Mouse (Mus musculus) cerebellum, postnatal 25 days (tissue): ENCODE results near the gene Shisa8.

Source experiments
- DNase-seq, 2 experiments: peaks; one replicate each; pipeline ENCODE4 v3.0.0; 2021; ENCODE audit warnings: mixed read lengths in 2 of 2

Gene Shisa8

GRCm38 (mm10) chr15:82223251-82223650 is 10.6 kb upstream of the Shisa8 start:
- no peak for DNase-seq

- DNase-seq, result no peak
Measured at GRCm38 (mm10) chr15:82221104-82221860, 8.7 kb upstream of the Shisa8 start.

DNA sequence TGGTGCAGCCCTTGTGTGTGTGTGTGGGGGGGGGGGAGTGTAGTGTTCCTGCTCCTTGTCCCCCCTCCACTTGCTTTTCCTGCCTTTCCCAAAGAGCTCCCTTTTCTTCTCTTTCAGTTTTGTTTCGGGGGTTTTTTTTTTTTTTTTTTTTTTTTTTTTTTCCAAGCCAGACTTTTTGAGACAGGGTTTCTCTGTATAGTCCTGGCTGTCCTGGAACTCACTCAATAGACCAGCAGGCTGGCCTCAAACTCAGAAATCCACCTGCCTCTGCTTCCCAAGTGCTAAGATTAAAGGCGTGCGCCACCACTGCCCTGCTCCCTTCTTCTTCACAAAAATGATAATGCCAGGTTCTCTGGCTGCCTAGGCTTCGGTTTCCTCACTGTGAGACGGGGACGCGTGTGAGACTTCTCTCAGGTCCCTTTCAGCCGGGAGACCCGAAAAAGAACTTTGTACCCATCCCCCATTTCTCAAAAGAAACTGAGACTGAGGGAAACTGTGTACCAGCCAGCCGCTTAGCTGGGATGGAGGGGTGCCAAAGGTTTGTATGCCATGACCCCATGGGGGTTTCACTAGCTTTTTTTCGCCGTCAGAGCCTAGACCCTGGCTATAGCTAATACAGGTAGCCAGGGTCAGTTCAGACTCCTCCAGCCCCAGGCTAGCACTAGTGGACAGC is 7.5 kb upstream of the Shisa8 start:
- no peak for DNase-seq

DNA sequence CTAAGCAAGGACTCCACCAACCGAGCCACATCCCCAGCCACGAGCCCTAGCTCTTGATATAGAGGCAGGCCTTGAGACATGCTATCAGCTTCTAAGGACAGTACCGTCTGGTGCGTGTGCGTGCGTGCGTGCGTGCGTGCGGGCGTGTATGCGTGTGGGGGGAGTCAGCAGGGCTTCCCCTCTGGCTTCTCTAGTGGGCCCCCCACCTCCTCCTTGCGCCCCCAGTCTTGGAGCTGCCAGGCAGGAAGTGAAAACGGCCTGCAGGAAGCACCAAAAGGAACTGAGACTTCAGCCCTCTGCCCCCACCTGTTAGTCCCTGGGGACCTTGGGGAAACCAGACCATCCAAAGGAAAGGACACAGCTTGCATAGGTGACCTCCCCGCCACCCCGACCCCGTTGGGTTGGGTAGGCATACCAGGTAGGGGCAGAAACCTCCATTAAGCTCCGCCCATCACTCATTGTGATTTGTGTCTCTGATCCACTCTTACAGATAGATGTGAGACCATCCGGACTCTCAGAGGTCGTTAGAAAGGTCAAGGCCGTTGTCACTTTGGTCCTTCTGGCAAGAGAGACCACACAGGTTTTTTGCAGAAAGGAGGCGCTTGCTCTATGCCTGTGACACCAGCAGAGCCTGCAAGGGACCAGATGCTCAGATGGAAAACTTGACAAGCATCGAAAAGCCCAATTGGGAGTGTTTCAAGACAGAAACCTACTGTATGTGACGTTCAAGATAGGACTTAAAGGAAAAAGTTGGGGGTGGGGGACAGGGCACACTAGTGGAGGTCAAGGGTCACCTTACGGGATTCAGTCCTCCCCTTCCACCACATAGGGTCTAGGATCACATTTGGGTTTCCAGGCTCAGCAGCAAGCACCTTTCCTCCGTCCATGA is 6.4 kb upstream of the Shisa8 start:
- no peak for DNase-seq

GRCm38 (mm10) chr15:82217980-82218379 is 5.4 kb upstream of the Shisa8 start:
- DNase-seq, result no peak

GRCm38 (mm10) chr15:82217039-82217438 is 4.4 kb upstream of the Shisa8 start:
- no peak for DNase-seq

GRCm38 (mm10) chr15:82216142-82216827 is 3.7 kb upstream of the Shisa8 start:
- DNase-seq, result peak; percentile 57 to 70

GRCm38 (mm10) chr15:82215332-82216046 is 2.9 kb upstream of the Shisa8 start:
- DNase-seq, result peak; percentile 66 to 74

- peak in 1 of 2 experiments; percentile 49 for DNase-seq
Measured at GRCm38 (mm10) chr15:82213222-82213621, 607 bp upstream of the Shisa8 start.

- DNase-seq, result peak; percentile 80
Measured at GRCm38 (mm10) chr15:82211911-82212751, 484 bp downstream of the Shisa8 start.

DNA sequence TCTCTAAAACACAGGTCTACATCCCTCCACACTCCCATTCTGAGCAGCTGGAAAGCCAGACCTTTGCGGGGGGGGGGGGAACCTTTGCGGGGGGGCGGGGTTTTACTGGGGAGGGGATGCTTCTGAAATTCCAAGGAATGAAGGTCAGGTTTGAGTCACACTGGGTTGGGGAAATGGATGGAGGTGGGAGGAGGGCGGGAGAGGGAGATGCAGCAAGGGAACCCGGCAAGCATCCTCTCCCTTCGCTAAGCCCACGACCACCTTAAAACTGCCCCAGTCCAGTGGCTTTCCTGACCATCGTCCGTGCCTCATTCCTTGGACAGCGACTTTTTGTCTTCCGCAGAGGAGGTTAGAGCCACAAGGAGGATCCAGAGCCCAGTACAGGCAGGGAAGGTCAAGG is 1.3 kb downstream of the Shisa8 start:
- no peak for DNase-seq

- peak in 1 of 2 experiments; percentile 37 for DNase-seq
Measured at GRCm38 (mm10) chr15:82210801-82211200, 1.8 kb downstream of the Shisa8 start.

- peak; percentile 56 to 72 for DNase-seq
Measured at GRCm38 (mm10) chr15:82209295-82210050, 3.1 kb downstream of the Shisa8 start.

DNA sequence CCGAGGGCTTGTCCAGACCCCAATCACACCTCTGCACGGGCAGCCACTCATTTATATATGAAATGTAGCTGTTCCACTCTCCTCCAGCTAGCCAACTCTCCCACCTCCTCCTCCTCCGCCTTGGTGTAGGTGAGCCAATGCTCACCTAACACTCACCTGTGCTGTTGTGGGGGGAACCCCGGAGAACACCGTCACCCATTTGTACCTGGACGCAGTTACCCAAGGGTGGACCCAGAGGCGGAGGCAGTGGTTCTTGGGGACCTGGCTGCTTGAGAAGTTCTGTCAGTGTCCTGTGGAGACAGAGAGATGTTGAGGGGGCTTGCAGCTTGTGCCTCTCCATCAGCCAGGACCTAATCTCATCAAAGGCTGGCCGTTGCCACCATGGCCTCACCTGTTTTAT is 4.3 kb downstream of the Shisa8 start:
- no peak for DNase-seq

DNA sequence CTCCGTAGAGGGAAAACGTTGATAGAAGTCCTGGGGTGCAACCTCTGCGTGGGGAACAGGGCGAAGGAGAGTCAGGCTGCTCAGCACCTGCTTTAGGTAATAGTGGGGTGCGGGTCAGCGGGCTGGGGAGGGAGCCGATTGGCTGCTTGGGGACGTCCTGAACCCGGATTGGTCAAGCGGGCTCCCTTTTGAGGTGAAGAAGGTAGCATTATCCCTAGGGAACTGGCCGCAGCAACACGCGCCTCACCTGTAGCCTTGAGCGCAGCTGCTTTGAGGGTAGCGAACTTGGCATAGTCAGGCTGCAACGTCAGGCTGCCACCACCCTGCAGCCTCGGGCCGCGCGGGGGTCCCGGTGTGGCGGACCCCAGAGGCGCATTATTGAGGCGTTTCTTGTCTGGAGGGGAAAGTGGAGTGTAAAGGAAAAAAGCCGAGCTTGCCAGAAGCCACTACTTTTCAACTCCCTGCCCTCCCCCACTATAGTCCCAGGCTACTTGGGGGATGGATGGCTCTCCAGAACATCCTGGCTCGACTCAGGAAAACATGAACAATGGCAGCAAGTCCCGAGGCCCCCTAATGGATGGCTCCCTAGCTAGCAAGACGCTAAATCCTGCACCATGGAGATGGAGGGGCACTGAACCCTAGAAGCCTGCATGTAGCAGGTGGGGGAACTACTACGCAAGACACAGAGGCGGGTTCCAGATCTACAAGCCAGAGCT is 5.0 kb downstream of the Shisa8 start:
- peak in 1 of 2 experiments; percentile 45 for DNase-seq

DNA sequence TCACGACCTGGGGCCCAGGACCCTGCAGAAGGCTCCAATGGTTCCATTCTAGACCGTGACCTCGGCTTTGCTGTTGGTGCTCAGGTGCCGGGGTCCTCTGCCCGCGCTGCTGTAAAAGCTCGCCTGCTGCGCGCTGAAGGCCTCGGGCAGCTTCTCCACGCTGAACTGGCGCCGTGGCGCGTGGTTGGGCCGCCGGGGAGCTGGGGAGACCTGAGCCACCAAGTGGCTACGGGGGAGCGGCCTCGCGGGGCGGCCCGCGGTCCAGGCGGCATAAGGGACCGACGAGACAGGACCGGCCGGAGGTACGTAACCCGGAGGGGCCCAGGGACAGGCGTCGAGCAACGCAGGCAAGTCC is 5.5 kb downstream of the Shisa8 start:
- DNase-seq, result peak in 1 of 2 experiments; percentile 59

DNA sequence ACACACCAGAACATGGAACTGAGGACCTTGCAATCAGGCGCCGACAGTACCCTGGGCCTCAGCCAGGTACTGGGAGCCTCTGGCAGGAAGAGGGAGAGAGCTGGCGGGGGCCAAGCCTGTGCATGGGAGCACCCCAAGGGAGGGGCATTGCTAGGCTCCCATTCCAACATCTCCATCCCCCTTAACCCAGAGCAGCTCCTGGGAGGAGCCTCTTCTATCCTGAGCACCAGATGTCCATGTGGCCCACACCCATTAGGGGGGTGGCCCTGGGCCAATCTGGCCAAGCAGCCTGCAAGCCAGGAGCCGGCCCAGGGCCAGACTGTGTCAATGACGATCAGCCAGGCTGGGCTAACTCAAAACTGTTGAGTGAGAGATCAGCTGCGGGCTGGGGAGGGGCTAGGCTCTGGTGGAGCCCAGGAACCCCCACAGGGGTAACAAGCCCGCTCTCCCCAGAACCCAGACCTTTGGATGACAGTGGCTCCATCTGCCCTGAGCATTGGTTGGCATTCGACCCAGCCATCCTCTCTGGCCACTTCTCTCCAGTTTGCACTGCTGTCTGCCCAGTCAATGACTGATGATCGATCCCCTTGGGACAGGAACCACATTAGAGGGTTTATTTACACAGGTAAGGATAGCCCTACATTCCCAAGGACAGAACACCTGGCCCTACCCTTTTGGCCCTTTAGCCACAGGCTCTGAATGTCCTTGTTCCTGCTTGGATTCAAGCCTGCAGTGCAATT is 6.1 kb downstream of the Shisa8 start:
- DNase-seq, result peak; percentile 98 to 99

GRCm38 (mm10) chr15:82204680-82205371 is 7.8 kb downstream of the Shisa8 start:
- DNase-seq, result peak in 1 of 2 experiments; percentile 48
